21 mouse cellular contexts compared by ENCODE assay signal in genomic region chr3:97674644-97675110, GRCm38 (mm10). TPM values are rescaled to one million over a fixed set of nuclear protein-coding genes. Genes with fewer than 3 reads are reported as not detected.
DNase-seq lines count a peak whose midpoint lies in the region.
"Had no signal": no experiment of that assay in that cellular context is flagged by ENCODE, and none has a peak within 500 bp of the region (broad histone marks: within the 10 kb centered on the region; RNA-seq: fewer than 3 reads in every experiment).

TSS of gene Gm17651 (minus strand) at chr3:97674694.

- peak; percentile 76 for DNase-seq in heart, adult 11 months
- DNase-seq in heart, adult 8-10 months (ENCODE audit: low spot score) = no peak
- peak; percentile 54 for DNase-seq in NIH3T3 (ENCODE audit: low read depth)
- no peak for DNase-seq in urinary bladder, postnatal 4 days (ENCODE audit: low spot score in 2 of 2)
- DNase-seq: adrenal gland, adult 2 months; adrenal gland, adult 8-10 months; adrenal gland, postnatal 10 days; adrenal gland, postnatal 14 days; adrenal gland, postnatal 25 days; adrenal gland, postnatal 36 days; B cell, adult 2 months; cerebellum, adult 11 months; cerebellum, adult 11-12 months; cerebellum, adult 18-20 months; cerebellum, adult 2 months had no signal

RNA-seq across cellular contexts. Expression of gene Gm17651, which starts in this region (rescaled TPM):
- total RNA-seq in heart, adult 8-10 months (2022) = not detected
- total RNA-seq: adrenal gland, adult 18-20 months; adrenal gland, adult 2 months; adrenal gland, adult 8-10 months; adrenal gland, postnatal 10 days; adrenal gland, postnatal 14 days; adrenal gland, postnatal 25 days; adrenal gland, postnatal 36 days; adrenal gland, postnatal 4 days; CH12.LX; ES-E14; G1E; MEL had no signal

Comparison
In these comparisons a context has a peak if more than half of its experiments do, and no peak if none do; other contexts are left out.
1. DNase-seq: peak in heart, adult 11 months (single experiment) and NIH3T3 (single experiment); none in heart, adult 8-10 months (single experiment) and urinary bladder, postnatal 4 days (0 of 2).